Mouse (Mus musculus) thymus, adult 2 months (tissue): Measurements from ENCODE around the gene Fam107b.

Source experiments
- CTCF ChIP-seq: fragments of 200-500 bp; IDR thresholded peaks from 2 replicates; pipeline ENCODE4 v1.5.1; 2012; ENCODE audit warnings: mild to moderate bottlenecking, control low read depth, low read length, moderate library complexity, borderline replicate concordance; ENCODE audit not compliant: control insufficient read depth, poor library complexity, insufficient read depth; ENCODE audit errors: extremely low read depth
- POLR2A ChIP-seq: fragments of 200-500 bp; IDR thresholded peaks from 2 replicates; pipeline ENCODE4 v1.6.1; 2012; ENCODE audit warnings: mild to moderate bottlenecking, low read length, control low read depth, moderate library complexity; ENCODE audit not compliant: control insufficient read depth, poor library complexity, insufficient read depth; ENCODE audit errors: extremely low read depth

DNA sequence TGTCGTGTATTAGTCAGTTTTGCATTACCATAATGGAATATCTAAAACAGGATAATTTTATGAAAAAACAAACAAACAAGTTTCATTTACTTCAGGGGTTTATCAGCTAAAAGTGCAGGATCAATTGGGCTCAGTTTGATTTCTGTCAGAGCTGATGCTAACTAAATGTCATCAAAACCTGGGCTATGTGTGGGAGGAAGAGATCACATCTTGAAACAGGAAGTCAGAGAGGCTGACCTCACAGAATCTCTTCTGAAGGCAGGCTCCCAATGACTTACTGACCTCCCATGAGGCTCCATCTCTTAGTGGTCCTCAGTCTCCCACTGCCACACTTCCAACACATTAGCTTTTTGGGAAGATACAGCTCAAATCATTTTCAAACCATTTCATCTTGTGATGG is 136.9 kb downstream of the Fam107b start:
- no peak for TF ChIP-seq CTCF
- TF ChIP-seq POLR2A: no peak
